Mouse (Mus musculus): ENCODE measurements around the gene Lgr6. TPM values are rescaled to one million over a fixed set of nuclear protein-coding genes. Genes with fewer than 3 reads are reported as not detected.

Lgr6 gene
- polyA plus RNA-seq, 1 experiment from 2014 or later = 0.52 TPM

- Histone ChIP-seq H3K4me1 (ENCODE audit: control insufficient read depth, insufficient read depth, low read length) (no peaks in the 10 kb centered on the region), H3K9ac (ENCODE audit: low read length) (no peak overlapping the region), H3K36me3 (ENCODE audit: control insufficient read depth, insufficient read depth, low read length) (no peaks in the 10 kb centered on the region), H3K9me3 (ENCODE audit: control insufficient read depth, low read length) (no peaks in the 10 kb centered on the region), H3K27ac (ENCODE audit: low read depth, low read length) (no peak overlapping the region), H3K4me2 (ENCODE audit: low read depth) (no peak overlapping the region), H3K4me3 (ENCODE audit: low read depth, low read length) (no peak overlapping the region), H3K27me3 (ENCODE audit: control insufficient read depth, insufficient read depth, low read length) (peaks cover 26% of the 10 kb centered on the region)
- ATAC-seq (ENCODE audit: insufficient read depth, low FRiP score, low TSS enrichment) (no peak), DNase-seq (ENCODE audit: low spot score) (no peak)
- 90% methylated on average over 3 of the region's 3 CpGs for WGBS
These were observed 22.8 kb downstream of the Lgr6 start for GRCm38 (mm10) chr1:135082267-135082666.

GRCm38 (mm10) chr1:135079021-135079420 lies 26.1 kb downstream of the Lgr6 start:
- Histone ChIP-seq H3K9ac (ENCODE audit: low read length) (no peak overlapping the region), H3K4me1 (ENCODE audit: control insufficient read depth, insufficient read depth, low read length) (no peaks in the 10 kb centered on the region), H3K36me3 (ENCODE audit: control insufficient read depth, insufficient read depth, low read length) (no peaks in the 10 kb centered on the region), H3K9me3 (ENCODE audit: control insufficient read depth, low read length) (no peaks in the 10 kb centered on the region), H3K27me3 (ENCODE audit: control insufficient read depth, insufficient read depth, low read length) (peaks cover 1% of the 10 kb centered on the region; the same call in 1 of the 2 replicates), H3K27ac (ENCODE audit: low read depth, low read length) (no peak overlapping the region), H3K4me2 (ENCODE audit: low read depth) (no peak overlapping the region), H3K4me3 (ENCODE audit: low read depth, low read length) (no peak overlapping the region)
- no peak for DNase-seq (ENCODE audit: low spot score)
- WGBS = 69% methylated on average over 2 of the region's 2 CpGs
- ATAC-seq (ENCODE audit: insufficient read depth, low FRiP score, low TSS enrichment) = no peak

GRCm38 (mm10) chr1:135076470-135076869 lies 28.6 kb downstream of the Lgr6 start:
- H3K4me1 ChIP-seq (ENCODE audit: control insufficient read depth, insufficient read depth, low read length) = no peaks in the 10 kb centered on the region
- 67% methylated on average over 5 of the region's 5 CpGs for WGBS
- no peaks in the 10 kb centered on the region for H3K9me3 ChIP-seq (ENCODE audit: control insufficient read depth, low read length)
- DNase-seq (ENCODE audit: low spot score) (no peak), ATAC-seq (ENCODE audit: insufficient read depth, low FRiP score, low TSS enrichment) (no peak)
- no peak overlapping the region for H3K4me2 ChIP-seq (ENCODE audit: low read depth)
- no peak overlapping the region for H3K27ac ChIP-seq (ENCODE audit: low read depth, low read length)
- H3K36me3 ChIP-seq (ENCODE audit: control insufficient read depth, insufficient read depth, low read length) = no peaks in the 10 kb centered on the region
- H3K27me3 ChIP-seq (ENCODE audit: control insufficient read depth, insufficient read depth, low read length) = no peaks in the 10 kb centered on the region
- H3K9ac ChIP-seq (ENCODE audit: low read length) = no peak overlapping the region
- H3K4me3 ChIP-seq (ENCODE audit: low read depth, low read length) = no peak overlapping the region

GRCm38 (mm10) chr1:135075270-135075669 lies 29.8 kb downstream of the Lgr6 start:
- DNase-seq (ENCODE audit: low spot score) (no peak), ATAC-seq (ENCODE audit: insufficient read depth, low FRiP score, low TSS enrichment) (no peak)
- no peaks in the 10 kb centered on the region for H3K36me3 ChIP-seq (ENCODE audit: control insufficient read depth, insufficient read depth, low read length)
- no peaks in the 10 kb centered on the region for H3K4me1 ChIP-seq (ENCODE audit: control insufficient read depth, insufficient read depth, low read length)
- H3K27me3 ChIP-seq (ENCODE audit: control insufficient read depth, insufficient read depth, low read length) = no peaks in the 10 kb centered on the region
- no peak overlapping the region for H3K27ac ChIP-seq (ENCODE audit: low read depth, low read length)
- no peak overlapping the region for H3K4me3 ChIP-seq (ENCODE audit: low read depth, low read length)
- no peak overlapping the region for H3K4me2 ChIP-seq (ENCODE audit: low read depth)
- 92% methylated on average over 1 of the region's 1 CpGs for WGBS
- H3K9me3 ChIP-seq (ENCODE audit: control insufficient read depth, low read length) = no peaks in the 10 kb centered on the region
- no peak overlapping the region for H3K9ac ChIP-seq (ENCODE audit: low read length)

GRCm38 (mm10) chr1:135072643-135073042 lies 32.4 kb downstream of the Lgr6 start:
- Histone ChIP-seq H3K27ac (ENCODE audit: low read depth, low read length) (no peak overlapping the region), H3K4me2 (ENCODE audit: low read depth) (no peak overlapping the region), H3K9ac (ENCODE audit: low read length) (no peak overlapping the region), H3K36me3 (ENCODE audit: control insufficient read depth, insufficient read depth, low read length) (no peaks in the 10 kb centered on the region), H3K9me3 (ENCODE audit: control insufficient read depth, low read length) (no peaks in the 10 kb centered on the region), H3K4me3 (ENCODE audit: low read depth, low read length) (no peak overlapping the region), H3K27me3 (ENCODE audit: control insufficient read depth, insufficient read depth, low read length) (no peaks in the 10 kb centered on the region), H3K4me1 (ENCODE audit: control insufficient read depth, insufficient read depth, low read length) (0 out of 2 replicates have a peak, but pooled peaks cover 3% of the 10 kb centered on the region)
- 71% methylated on average over 5 of the region's 5 CpGs for WGBS
- no peak for ATAC-seq (ENCODE audit: insufficient read depth, low FRiP score, low TSS enrichment)
- DNase-seq (ENCODE audit: low spot score) = no peak

DNA sequence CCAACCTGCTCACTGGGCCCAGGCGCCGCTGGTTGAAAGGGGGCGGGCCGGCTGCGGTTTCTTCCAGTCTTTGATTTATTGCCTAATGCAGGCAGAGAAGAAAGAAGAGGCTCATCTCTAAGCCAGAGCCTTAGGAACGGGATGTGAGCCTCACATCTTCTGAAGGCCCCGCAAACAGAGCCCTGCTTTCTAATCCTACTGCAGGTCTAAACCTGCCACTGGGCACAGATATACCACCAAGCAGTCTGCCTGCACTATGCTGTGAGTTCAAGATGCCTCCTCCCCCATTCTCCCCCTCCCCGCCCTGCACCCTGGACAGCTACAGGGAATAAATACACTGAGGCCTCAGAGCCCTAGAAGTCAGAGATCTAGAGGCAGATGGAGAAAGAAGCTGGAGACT lies 35.2 kb downstream of the Lgr6 start:
- no peak for ATAC-seq (ENCODE audit: insufficient read depth, low FRiP score, low TSS enrichment)
- Histone ChIP-seq H3K27me3 (ENCODE audit: control insufficient read depth, insufficient read depth, low read length) (no peaks in the 10 kb centered on the region), H3K4me2 (ENCODE audit: low read depth) (no peak overlapping the region), H3K9me3 (ENCODE audit: control insufficient read depth, low read length) (no peaks in the 10 kb centered on the region), H3K27ac (ENCODE audit: low read depth, low read length) (no peak overlapping the region), H3K36me3 (ENCODE audit: control insufficient read depth, insufficient read depth, low read length) (no peaks in the 10 kb centered on the region), H3K4me3 (ENCODE audit: low read depth, low read length) (no peak overlapping the region), H3K9ac (ENCODE audit: low read length) (no peak overlapping the region; the same call in 1 of the 2 replicates), H3K4me1 (ENCODE audit: control insufficient read depth, insufficient read depth, low read length) (0 out of 2 replicates have a peak, but pooled peaks cover 3% of the 10 kb centered on the region)
- no peak for DNase-seq (ENCODE audit: low spot score)
- 38% methylated on average over 8 of the region's 8 CpGs for WGBS

- no peaks in the 10 kb centered on the region for H3K27me3 ChIP-seq (ENCODE audit: control insufficient read depth, insufficient read depth, low read length)
- no peak overlapping the region for H3K27ac ChIP-seq (ENCODE audit: low read depth, low read length)
- DNase-seq (ENCODE audit: low spot score) (no peak), ATAC-seq (ENCODE audit: insufficient read depth, low FRiP score, low TSS enrichment) (no peak)
- H3K4me3 ChIP-seq (ENCODE audit: low read depth, low read length) = no peak overlapping the region
- no peaks in the 10 kb centered on the region for H3K9me3 ChIP-seq (ENCODE audit: control insufficient read depth, low read length)
- H3K4me1 ChIP-seq (ENCODE audit: control insufficient read depth, insufficient read depth, low read length) = no peaks in the 10 kb centered on the region
- no peak overlapping the region for H3K9ac ChIP-seq (ENCODE audit: low read length)
- 91% methylated on average over 2 of the region's 2 CpGs for WGBS
- no peak overlapping the region for H3K4me2 ChIP-seq (ENCODE audit: low read depth)
- H3K36me3 ChIP-seq (ENCODE audit: control insufficient read depth, insufficient read depth, low read length) = no peaks in the 10 kb centered on the region
These were observed 40.6 kb downstream of the Lgr6 start for GRCm38 (mm10) chr1:135064525-135064924.

DNA sequence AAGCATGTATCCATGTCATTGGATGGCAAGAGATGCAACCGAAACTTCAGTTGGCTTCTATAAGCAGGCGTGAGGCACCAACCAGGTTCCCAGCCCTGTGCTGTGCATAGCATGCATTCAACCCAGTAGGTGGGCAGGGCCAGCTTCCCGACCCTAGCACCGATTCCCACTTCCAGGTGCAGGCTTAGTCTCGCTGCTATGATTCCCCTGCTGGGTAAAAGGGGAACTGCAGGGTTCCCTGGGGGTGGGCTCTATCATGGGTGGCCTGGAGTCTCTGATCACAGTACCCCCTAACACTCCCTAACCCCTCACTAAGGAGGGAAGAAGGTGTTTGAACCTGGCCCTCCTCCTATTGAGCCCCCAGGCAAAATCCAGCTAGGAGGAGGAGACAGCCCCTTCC lies 42.1 kb downstream of the Lgr6 start:
- H3K4me3 ChIP-seq (ENCODE audit: low read depth, low read length) = no peak overlapping the region
- H3K4me1 ChIP-seq (ENCODE audit: control insufficient read depth, insufficient read depth, low read length) = no peaks in the 10 kb centered on the region
- no peaks in the 10 kb centered on the region for H3K36me3 ChIP-seq (ENCODE audit: control insufficient read depth, insufficient read depth, low read length)
- H3K9ac ChIP-seq (ENCODE audit: low read length) = no peak overlapping the region
- no peak for DNase-seq (ENCODE audit: low spot score)
- H3K9me3 ChIP-seq (ENCODE audit: control insufficient read depth, low read length) = no peaks in the 10 kb centered on the region
- no peak overlapping the region for H3K27ac ChIP-seq (ENCODE audit: low read depth, low read length)
- 72% methylated on average over 5 of the region's 5 CpGs for WGBS
- H3K4me2 ChIP-seq (ENCODE audit: low read depth) = no peak overlapping the region
- no peaks in the 10 kb centered on the region for H3K27me3 ChIP-seq (ENCODE audit: control insufficient read depth, insufficient read depth, low read length)
- no peak for ATAC-seq (ENCODE audit: insufficient read depth, low FRiP score, low TSS enrichment)

GRCm38 (mm10) chr1:135061300-135061699 lies 43.8 kb downstream of the Lgr6 start:
- no peak overlapping the region for H3K4me2 ChIP-seq (ENCODE audit: low read depth)
- ATAC-seq (ENCODE audit: insufficient read depth, low FRiP score, low TSS enrichment) (no peak), DNase-seq (ENCODE audit: low spot score) (no peak)
- no peaks in the 10 kb centered on the region for H3K36me3 ChIP-seq (ENCODE audit: control insufficient read depth, insufficient read depth, low read length)
- no peaks in the 10 kb centered on the region for H3K9me3 ChIP-seq (ENCODE audit: control insufficient read depth, low read length)
- H3K27me3 ChIP-seq (ENCODE audit: control insufficient read depth, insufficient read depth, low read length) = no peaks in the 10 kb centered on the region
- no peak overlapping the region for H3K9ac ChIP-seq (ENCODE audit: low read length)
- H3K4me1 ChIP-seq (ENCODE audit: control insufficient read depth, insufficient read depth, low read length) = no peaks in the 10 kb centered on the region; the same call in 1 of the 2 replicates
- no peak overlapping the region for H3K4me3 ChIP-seq (ENCODE audit: low read depth, low read length)
- WGBS = 95% methylated on average over 6 of the region's 6 CpGs
- no peak overlapping the region for H3K27ac ChIP-seq (ENCODE audit: low read depth, low read length)
